Mouse (Mus musculus): ENCODE data around the gene Mbtd1.

Gene Mbtd1

DNA sequence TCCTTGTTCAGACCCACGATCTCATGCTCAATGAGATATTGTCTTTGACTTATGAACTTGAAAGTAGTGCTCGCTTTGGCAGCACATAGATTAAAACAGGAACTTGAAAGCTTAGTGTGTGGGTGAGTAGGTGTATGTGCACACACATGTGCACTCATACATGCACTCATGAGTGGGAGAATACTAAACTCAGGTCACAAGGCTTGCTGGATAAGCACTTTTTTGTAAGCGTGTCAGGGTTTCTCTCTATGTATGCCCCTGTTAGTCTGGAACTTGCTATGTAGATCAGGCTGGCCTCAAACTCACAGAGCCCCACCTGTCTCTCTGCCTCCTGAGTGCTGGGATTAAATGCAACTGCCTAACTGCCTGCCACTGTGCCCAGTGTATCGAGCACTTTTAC, 101.4 kb downstream of the Mbtd1 start:
- DNase-seq (ENCODE audit: extremely low spot score, low spot score), result no peak

DNA sequence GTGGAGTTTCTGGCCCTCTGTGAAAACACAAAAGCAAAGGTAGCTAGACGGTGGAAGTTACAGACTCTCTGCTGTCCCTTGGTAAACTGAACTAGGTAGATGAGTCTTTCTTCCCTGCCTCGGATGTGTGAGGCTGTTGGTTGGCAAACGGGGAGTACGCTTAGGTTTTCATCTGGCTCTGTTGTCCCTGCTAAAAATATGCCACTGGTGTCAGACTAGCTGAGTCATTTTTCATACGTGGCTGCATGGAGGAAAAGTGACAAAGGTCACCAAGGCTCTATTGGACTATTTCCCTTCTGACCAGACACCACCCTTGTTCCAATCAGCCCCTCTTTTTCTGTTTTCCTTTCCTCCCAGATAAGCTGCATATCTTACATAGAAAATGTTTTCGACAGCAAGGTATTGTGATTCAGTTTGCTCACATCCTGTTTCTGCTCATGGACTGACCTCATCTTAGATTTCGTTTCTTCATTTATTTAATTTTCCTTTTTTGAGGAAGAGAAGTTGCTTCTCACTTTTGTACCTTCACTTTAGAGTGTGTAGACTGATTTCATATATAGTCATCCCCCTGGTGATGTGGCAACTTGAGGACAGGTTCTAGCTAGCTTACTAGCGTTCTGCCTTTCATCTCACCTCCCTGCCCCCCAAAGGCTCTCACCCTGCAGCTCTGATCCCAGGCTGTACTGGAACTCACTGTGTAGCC, 102.1 kb downstream of the Mbtd1 start:
- DNase-seq (ENCODE audit: extremely low spot score, low spot score), result no peak

DNA sequence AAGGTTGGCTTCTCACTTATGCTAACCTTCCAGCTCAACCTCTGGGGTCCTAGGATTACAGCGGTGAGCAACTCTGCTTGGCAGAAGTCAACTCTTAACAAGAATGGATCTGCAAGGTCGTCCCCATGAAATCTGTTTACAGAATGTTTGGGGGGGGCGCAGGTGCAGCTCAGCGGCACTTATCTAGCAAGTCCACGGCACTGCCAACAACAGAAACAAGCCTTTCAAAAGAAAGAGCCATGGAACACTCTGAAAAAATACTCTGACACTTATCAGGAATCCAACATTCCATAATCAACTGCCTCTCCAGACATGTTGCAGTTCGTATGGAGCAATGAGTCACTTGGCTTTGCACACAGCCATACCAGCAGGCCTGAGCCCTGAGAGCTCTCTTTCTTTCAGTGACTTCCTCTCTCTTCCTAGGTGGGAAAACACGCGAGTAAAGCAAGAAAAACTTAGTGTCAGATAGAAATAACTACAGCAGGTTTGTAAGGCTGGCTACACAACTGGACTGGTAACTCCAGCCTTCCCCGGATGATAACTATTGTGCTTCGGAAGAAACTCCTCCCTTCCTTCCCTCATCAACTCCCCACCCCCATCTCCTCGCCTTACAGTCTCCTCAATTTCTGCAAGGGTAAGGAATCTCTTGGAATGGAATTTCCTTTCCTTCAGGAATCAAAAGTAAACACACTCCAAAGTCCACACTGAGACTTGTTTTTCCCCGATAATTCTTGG, 102.8 kb downstream of the Mbtd1 start:
- DNase-seq (ENCODE audit: extremely low spot score, low spot score), result no peak

DNA sequence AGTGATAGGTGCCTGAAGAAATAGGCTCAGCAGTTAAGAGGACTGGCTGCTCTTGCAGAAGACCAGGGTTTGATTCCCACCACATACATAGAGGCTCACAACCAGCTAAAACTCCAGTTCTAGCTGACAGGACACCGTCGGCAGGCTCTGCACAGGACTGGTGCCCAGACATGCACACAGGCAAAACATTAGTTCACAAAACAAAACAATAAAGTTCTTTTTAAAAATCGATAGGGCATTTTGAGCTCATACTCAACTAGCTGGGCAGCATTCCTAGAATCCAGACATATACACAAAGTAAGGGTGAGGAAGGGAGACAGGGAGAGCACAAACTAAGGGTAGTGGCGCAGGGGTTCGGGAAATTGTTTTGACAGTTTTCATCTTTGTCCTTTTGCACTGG, 108.9 kb downstream of the Mbtd1 start:
- no peak for DNase-seq (ENCODE audit: extremely low spot score, low spot score)

DNA sequence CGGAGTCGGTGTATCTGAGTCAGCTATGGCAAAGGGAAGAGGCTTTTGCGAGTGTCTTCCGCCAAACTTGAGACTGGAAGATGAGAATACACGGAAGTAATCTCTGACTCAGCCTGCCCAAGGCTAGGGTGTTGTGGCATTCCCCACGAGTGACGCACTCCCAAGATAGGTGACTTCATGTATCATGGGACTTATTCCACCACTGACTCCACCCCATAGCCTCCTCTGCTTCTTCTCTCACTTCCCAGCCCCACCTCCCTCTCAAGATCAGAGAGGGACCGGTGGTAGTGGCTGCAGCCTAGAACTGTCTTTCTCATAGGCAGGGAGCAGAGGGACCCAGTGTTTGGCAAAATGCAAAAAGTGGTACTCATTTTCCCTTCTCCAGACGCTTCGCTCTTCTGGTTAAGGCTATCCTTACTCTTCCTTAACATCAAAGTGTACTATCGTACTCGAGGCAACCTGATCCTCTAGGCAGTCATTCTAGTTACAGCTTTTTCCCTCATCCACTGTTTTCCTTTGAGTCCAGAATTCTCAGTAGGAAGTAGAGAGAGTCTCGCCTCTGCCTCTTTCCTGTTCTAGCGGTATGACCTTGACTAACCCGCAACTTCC, 109.6 kb downstream of the Mbtd1 start:
- peak; percentile 40 for DNase-seq (ENCODE audit: extremely low spot score, low spot score)

DNA sequence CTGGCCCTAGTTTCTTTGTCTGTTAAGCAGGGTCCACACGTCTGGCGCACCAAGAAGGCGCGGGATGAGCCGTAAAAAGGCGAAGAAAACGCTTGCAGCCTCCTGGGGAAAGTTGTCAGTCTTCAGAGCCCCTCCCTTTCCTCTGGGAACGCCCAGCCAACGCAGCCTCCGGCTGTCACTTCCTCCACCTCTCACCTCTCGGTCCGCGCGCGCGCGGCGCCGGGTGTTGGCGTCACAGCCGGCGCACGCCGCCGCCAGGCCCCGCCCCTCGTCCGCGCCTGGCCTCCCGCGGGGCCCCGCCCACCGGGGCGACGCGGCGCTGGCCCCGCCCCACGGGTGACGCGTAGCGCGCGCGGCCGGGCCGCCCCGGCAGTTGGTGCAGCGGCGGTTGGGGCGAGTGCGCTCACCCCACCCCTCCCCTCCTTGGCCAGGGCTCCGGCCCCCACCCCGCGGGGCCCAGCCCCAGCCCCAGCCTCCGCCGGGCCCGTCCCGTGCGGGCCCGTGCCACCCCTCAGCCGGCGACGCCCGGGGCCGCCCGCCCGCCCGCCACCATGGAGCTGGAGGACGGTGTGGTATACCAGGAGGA, 110.2 kb downstream of the Mbtd1 start, which contains the start of gene Spag9:
TSS of gene Spag9 (plus strand) at position 372 of the 586 bp plus-strand sequence.
- DNase-seq (ENCODE audit: extremely low spot score, low spot score), result peak; percentile 91
